Mouse (Mus musculus): ENCODE data around the gene Bod1l.

Bod1l gene

DNA sequence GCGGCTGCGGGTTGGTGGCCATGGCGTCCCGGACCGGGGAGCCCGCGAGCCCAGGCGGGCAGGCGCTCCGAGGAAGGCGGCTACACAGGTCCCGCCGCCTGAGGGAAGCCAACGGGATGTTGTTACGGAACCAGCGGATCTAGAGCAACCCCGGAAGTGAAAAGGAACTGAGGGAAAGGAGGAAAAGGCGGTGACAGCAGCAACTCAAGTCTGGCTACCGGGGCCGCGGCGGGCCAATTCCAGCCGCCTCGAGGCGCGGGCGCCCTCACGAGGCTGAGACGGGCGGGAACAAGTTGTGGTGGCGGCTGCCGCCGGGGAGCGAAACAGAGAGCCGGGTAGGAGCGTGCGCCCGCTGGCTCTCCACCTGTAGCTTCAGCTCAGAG, at the start of gene Bod1l:
TSS of gene Bod1l (minus strand) at position 169 of the 383 bp plus-strand sequence.
- peak; percentile 93 for DNase-seq

DNA sequence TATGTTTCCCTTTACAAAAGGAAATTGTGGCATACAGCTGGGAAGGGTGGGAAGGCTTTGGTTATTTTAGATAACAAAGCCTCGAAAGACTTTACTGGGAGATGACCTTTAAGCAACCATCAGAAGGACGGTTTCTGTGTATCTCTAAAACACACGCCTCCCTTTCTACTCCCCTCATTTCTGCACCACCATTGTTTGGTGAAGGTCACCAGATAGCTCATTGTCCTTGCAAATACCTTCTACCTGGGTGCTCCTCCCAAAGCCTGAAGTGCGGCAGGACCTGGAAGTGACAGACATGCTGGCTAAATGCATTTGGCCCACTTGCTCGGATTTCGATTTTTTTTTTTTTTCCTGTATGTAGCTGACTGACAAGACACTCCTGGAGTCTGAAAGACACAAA, 49.2 kb upstream of the Bod1l start:
- DNase-seq, result no peak

DNA sequence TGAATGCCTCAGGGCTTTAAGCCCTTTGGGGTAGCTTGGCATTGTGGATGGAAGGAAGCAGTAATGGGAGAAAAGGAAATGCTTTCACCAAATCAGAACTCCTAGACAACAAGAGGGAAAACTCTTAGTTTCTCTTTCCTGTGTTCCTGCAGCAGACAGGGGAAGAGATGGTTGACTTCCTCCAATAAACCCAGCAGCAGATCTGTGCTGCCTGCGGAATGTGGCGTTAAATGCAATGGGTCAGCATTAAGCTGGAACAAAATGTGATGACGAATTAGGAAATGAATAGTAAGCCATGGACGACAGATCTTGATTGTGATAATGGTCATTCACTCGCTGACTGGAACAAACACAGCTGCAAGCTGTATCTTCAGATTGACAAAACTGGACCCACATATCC, 46.8 kb upstream of the Bod1l start:
- DNase-seq, result no peak

DNA sequence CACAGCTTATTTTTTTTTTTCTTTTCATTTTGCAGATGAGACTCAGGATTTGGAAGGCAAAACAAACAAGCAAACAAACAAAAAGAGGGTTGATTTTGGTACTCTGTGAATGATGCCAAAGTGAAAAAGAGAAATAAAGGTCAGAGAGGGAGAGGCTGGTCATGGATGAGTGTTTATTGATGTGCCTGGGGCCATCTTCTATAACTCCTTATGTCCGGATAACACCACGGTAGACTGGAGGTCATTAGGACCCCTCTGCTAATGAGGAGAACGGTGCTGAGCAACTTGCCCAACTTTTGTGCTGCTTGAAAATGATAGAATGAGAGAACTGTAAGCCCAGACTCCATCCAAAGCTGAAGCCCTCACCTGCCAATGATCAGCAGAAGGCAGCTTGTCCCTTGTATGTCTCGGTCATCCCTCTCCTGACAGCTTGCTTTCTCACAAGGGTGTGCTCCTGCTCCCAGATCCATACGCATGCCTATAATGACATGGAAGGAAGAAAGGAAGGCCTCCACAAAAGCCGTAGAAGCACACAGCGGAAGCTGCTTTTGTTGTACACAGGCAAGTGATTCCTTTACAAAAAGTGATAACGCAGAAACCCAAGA, 45.2 kb upstream of the Bod1l start:
- no peak for DNase-seq

- no peak for DNase-seq
Measured at GRCm38 (mm10) chr5:41888834-41889233, 44.7 kb upstream of the Bod1l start.

GRCm38 (mm10) chr5:41887738-41888137, 43.6 kb upstream of the Bod1l start:
- DNase-seq, result peak; percentile 66

- DNase-seq, result peak; percentile 58
Measured at GRCm38 (mm10) chr5:41884563-41884962, 40.4 kb upstream of the Bod1l start.

- DNase-seq, result no peak
Measured at GRCm38 (mm10) chr5:41871164-41871563, 27.0 kb upstream of the Bod1l start.

DNA sequence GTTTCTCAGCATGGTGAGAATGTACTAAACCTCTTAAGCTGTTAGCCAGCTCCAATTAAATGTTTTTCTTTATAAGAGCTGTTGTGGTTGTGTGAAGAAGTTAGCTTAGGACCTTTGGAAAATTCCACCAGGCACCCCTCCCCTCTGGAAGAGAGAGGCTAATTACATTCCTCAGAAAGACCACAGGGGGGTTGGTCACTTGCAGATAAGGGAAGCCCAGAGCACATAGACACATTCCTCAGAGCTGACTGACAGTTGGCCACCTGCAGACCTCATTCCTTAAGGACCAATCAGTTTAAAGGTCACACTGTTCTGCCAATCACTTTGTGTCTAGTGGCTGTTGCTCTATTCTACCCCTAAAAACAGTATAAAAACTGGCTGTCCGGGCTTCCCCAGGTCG, 11.7 kb upstream of the Bod1l start:
- DNase-seq, result no peak

GRCm38 (mm10) chr5:41845558-41845937, 1.4 kb upstream of the Bod1l start:
- DNase-seq, result no peak

DNA sequence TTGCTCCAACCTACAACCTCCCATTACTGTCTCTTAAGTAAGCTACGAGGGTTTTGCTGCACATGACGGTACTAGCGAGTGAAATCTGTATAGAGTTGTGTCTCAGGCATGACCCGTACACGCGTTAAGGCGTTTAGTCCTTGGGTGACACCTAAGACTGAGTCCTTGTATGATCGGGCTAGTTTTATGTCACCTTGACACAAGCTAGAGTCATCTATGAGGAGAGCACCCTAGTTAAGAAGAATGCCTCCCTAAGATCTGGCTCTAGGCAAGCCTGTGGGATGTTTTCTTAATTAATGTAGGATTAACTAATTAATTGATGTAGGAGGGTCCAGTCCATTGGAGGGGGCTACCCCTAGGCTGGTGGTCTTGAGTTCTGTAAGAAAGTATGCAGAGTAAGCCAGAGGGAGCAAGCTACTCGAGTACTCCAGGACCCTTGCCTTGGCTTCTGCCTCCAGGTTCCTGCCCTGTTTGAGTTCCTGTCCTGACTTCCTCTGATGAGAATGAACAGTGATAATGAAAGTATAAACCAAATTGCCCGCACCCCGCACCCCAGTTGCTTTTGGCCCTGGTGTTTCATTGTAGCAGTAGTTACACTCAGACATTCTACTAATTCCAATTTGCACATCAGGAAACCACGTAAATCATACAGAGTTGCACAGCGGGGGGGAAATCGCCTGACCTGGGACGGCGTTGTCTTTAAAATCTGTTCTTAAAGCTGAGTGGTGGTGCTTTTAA, 874 bp upstream of the Bod1l start:
- peak; percentile 23 for DNase-seq

GRCm38 (mm10) chr5:41843419-41844146, 532 bp downstream of the Bod1l start:
- no peak for DNase-seq

- DNase-seq, result peak; percentile 51
Measured at GRCm38 (mm10) chr5:41842681-41843080, 1.4 kb downstream of the Bod1l start.

- DNase-seq, result peak; percentile 35
Measured at GRCm38 (mm10) chr5:41841735-41842134, 2.4 kb downstream of the Bod1l start.

DNA sequence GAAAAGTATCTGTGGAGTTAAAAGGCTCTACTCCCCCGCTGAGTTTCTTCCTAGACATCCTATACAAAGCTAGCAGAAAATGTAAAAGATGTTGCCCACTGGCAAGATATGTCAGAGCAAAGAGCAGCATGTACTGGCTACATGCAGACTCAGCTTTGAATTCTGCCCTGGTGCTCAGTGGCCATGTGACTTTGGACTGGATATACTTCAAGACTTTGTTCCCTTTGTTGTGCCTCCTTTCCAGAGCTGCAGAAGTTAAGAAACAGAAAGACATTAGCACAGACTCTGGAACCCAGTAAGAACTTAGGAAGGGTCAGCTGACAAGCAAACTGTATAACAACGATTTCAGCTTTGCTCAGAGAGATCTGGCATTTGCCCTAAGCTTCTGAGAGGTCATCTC, 14.0 kb downstream of the Bod1l start:
- no peak for DNase-seq

DNA sequence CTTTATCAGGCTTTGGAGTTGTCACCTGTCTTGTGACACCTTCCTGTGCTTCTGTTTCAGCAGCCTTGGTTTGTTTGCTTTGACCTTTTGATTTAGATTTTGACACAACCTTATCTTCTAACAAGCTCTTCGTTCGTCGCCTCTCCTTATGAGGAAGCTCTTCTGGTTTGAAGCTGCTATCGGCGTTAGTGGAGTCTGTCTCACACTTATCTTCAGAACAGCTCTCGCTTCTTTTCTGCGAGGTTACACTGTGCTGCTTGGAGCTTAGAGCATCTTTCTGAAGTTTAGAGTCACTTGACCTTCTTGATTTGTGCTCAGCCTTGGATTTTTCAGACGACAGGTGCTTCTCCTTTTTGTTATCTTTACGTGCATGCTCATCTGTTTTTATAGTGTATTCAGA, 23.0 kb downstream of the Bod1l start:
- no peak for DNase-seq

DNA sequence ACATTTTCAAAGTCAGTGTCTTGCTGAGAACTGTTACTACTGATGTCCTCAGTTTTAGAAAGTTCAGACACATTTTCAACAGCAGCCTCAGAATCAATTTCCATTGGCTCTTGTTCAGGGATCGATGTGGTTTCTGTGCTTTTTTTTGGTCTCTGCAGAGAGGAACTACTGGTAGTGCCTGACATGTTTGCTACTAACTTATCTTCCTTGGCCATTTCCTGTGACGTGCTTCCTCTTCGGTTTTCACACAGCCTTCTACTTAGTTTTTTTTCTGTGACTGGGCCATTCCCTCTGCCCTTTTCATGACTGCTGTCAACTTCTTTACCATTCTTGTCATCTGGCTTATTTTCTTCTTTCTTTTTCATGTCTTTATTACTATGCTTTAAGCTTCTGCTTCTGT, 23.6 kb downstream of the Bod1l start:
- no peak for DNase-seq

- no peak for DNase-seq
Measured at GRCm38 (mm10) chr5:41812516-41812915, 31.6 kb downstream of the Bod1l start.

DNA sequence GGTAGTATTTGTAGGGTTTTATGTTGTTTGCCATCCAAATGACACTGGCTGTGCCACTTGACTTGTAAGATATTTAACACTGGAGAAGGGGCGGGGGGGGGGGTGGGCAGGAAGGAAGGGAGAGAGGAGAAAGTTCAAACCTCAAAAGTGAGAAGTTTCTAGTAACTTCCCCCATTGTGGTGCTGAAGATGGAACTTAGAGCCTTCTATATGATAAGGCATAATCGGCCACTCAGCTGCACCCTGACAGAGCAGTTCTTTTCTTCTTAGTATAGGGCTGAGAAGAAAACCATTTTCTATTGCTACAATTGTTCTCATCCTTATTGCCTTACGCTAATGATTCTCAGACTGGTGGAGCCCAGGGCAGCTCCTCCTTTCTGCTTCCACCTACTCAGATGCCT, 32.8 kb downstream of the Bod1l start:
- DNase-seq, result no peak

- DNase-seq, result no peak
Measured at GRCm38 (mm10) chr5:41807383-41807782, 36.7 kb downstream of the Bod1l start.

GRCm38 (mm10) chr5:41806176-41806575, 37.9 kb downstream of the Bod1l start:
- DNase-seq, result no peak

DNA sequence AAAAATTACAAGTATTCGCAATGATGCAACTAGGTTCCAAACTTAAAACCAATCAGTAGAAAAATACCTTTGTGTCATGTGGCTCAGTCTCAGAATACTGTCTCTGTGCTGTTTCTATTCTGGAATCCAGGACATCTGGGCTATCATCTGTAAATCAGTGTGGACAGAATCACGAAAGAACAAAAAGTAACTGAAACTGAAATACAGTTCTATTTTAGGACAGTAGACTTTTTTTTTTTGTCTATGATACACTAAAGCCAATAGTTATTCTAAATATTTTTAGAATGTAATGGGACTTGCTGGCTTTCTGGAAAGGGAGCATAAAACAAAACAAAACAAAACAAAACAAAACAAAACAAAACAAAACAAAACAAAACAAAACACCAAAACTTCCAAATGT, 39.0 kb downstream of the Bod1l start:
- DNase-seq, result no peak

- DNase-seq, result no peak
Measured at GRCm38 (mm10) chr5:41804643-41805042, 39.5 kb downstream of the Bod1l start.

GRCm38 (mm10) chr5:41801622-41802021, 42.5 kb downstream of the Bod1l start:
- DNase-seq, result no peak

Data from liver (tissue).